Mouse (Mus musculus): ENCODE results near the gene Fbxo42.

The Fbxo42 gene

DNA sequence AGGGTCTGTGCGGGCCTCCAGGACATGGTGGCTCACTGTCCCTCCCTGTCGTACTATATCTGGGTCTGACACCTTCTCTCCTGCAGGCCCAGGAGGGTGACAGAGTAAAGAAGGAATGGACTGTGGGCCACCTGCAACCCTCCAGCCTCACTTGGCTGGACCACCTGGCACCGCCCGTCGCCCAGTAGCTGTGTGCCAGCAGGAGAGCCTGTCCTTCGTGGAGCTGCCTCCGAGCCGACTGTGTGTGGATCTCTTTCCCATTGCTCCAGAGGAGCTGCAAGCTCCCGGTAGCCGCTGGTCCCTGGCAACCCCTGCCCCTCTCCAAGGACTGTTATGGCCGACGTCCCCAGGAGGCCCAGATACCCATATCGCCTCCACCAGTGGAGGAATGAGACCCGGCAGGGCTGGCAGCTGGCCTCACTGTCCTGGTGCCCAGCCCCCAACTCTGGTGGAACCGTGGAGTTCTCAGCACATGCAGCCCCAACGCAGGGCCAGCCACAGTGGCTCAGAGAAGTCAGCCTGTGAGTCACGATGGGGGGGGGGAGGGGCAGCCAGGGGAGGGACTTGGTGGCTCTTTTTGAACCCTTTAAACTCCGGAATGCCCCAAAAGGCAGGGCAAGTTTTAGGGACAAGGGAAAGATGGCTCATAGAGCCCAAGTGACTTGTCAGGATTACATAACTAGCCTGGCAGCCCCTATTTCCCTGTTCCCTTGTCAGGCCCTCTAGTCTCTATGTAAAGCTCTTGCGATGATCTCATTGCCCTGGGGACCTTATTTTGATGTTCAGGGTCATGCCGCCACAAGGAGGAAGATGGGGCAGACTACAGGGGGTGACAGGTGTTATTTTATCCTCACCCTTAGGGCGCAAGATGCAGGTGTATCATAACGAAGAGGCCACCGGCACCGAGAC, 98.6 kb downstream of the Fbxo42 start:
- ATAC-seq (ENCODE audit: insufficient number of reproducible peaks, low FRiP score, low TSS enrichment), result no peak

DNA sequence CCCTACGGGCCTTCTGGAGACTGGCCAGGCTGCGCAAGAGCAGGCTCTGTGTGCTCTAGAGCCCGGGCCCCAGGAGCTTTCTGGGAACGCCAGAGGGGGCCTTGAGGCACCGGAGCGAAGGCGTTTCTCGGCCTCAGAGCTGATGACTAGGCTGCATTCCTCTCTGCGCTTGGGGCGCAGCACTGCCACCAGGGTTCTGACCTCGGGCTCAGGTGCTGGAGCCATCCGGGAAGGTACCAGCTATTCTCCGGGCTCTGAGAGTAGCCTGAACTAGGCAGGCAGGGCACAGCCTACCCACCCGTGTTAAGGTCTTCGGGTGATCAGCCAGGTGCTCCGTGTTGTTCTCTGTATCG, 99.3 kb downstream of the Fbxo42 start:
- no peak for ATAC-seq (ENCODE audit: insufficient number of reproducible peaks, low FRiP score, low TSS enrichment)

DNA sequence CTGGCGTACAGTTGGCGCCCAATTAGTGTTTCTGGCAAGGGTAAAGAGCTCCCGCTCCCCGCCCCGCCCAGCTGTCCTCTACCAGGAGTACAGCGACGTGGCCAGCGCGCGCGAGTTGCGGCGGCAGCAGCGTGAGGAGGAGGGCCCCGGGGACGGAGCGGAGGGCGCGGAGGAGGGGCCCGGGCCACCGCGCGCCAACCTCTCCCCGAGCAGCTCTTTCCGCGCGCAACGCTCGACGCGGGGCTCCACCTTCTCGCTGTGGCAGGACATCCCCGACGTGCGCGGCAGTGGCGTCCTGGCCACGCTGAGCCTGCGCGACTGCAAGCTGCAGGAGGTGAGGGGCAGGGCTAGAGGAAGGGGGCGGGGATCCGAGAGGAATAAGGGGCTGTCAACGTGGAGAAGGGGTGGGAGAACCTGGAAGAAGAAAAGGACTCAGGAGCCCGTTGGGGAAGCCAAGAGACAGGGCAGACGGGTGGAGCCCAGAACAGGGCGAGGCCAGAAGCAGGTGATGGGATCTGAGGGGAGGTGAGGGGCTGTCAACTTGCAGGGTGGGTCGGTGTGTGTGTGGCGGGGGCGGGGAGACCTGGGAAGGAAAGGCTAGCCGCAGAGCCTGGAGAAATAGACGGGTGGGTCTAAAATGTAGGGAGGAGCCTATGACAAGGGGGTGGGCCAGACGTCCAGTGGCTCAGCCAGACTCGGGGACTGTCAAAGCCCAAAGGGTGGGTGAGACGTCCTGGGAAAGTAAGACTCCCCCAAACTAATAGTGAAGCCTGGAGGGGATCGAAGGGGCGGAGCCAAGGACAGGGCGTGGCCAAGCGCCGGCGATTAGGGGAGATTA, 100.3 kb downstream of the Fbxo42 start:
- ATAC-seq (ENCODE audit: insufficient number of reproducible peaks, low FRiP score, low TSS enrichment), result no peak

DNA sequence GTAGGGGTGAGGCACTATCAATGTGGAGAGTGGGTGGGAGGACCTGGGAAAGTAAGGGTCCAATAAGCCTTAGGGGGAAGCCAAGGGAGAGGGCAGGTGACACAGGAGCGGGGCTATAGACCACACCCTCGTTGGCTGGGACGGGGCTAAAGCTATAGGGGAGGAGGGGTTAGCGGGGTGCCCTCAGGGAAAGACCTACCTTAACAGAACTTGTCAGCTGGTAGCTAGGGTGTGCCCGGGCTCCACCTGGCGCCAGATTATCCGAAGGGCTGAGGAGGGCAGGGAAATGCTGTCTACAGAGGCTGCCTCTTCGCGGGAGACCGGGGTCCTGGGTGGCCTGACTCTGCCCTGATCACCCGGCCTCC, 100.9 kb downstream of the Fbxo42 start:
- no peak for ATAC-seq (ENCODE audit: insufficient number of reproducible peaks, low FRiP score, low TSS enrichment)

DNA sequence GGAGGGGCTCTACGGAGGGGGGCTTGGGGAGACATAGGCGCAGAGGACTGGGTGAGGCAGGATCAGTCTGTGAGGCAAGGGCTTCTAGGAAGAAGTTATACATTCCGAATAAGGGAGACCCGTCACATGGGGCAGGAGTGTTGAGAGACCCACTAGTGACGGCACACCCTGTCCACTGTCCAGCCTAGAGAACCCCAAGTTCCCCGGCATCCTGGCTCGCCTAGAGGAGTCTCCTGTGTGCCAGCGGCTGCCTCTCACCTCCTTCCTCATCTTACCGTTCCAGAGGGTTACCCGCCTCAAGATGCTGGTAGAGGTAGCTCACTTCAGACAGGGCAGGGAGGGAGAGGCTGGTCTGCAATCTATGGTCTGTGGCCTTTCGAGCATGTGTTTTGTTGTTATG, 101.7 kb downstream of the Fbxo42 start:
- no peak for ATAC-seq (ENCODE audit: insufficient number of reproducible peaks, low FRiP score, low TSS enrichment)

DNA sequence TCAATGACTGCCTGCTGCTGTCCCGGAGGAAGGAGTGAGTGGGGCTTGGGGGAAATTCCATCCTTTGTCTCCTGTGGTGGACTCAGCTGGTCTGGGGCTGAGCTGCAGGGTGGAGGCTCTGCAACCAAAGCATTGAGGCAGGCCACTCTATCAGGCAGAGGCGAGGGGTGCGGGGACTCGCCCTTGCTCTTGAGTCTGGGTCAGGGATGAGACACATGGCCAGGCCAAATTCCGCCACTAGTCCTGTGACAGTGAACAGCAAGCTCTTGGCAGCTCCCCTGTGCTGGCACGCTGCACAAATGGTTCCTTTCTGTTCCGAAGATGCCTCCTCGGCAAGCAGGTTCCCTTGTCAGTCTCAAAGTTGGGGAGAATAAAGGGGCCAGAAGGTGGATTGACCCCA, 103.4 kb downstream of the Fbxo42 start:
- no peak for ATAC-seq (ENCODE audit: insufficient number of reproducible peaks, low FRiP score, low TSS enrichment)

DNA sequence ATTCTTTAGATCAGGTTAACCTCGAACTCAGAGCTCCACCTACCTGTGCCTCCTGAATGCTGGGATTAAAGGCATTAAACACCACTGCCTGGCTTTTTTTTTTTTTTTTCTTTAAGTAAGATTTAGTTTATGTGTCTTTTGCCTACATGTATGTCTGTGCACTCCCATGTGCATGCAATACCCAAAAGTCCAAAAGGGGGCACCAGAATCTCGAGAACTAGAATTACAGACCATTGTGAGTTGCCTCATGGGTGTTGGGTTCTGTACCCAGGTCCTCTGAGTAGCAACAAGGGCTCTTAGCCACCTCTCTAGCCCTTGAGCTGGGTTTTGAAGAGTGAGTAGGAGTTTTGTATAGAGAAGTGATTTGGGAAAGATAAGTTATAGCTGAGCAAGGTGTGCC, 104.9 kb downstream of the Fbxo42 start:
- no peak for ATAC-seq (ENCODE audit: insufficient number of reproducible peaks, low FRiP score, low TSS enrichment)

Data from cerebellum, adult (tissue).